Mouse (Mus musculus) frontal cortex, adult (tissue): ENCODE results near the gene Rffl.

ENCODE experiments used
- ATAC-seq: cut with Nextera tagmentation; 2 replicates; pipeline ENCODE4 v1.9.2; 2017; ENCODE audit warnings: mild to moderate bottlenecking, moderate library complexity, mixed read lengths; ENCODE audit not compliant: low TSS enrichment

Gene Rffl

GRCm38 (mm10) chr11:82764438-82764924, 106.5 kb downstream of the Rffl start:
- ATAC-seq, result peak; percentile 75

DNA sequence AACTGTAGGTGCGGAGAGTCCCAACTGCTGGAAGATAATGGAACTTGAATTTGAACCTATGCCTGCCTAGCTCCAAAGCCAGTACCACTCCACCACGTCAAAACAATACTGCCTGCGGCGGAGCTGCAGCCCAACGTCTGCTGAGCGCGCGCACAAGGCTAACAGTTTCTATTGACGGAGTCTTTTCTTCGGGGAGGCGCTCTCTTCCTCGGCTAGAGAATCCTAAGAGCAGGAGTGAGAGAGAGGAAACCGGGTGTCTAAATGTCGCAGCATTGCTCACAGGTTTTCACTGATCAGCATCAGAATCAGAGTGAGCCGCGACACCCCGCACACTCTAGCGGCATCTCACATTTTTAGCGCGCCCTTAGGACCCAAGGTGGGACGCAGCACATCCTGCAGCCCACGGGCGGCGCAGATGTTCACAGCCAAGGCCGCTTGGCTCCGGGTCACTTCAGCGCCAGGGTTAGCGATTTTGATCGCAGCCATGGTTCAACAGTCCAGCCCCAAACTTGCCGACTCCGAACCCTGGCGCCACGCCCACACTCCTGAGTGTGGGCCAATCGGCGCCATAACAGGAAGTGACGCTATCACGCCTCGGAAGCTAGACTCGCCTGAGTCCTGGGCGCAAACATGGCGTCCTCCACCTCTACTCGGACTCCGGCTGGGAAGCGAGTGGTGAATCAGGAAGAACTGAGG, 107.1 kb downstream of the Rffl start, which contains the start of the genes Cct6b and Zfp830:
Gene Cct6b (minus strand): TSS at position 580 of the 696 bp plus-strand sequence.
Gene Zfp830 (plus strand): TSS at position 604 of the 696 bp plus-strand sequence.
- peak; percentile 99 for ATAC-seq

DNA sequence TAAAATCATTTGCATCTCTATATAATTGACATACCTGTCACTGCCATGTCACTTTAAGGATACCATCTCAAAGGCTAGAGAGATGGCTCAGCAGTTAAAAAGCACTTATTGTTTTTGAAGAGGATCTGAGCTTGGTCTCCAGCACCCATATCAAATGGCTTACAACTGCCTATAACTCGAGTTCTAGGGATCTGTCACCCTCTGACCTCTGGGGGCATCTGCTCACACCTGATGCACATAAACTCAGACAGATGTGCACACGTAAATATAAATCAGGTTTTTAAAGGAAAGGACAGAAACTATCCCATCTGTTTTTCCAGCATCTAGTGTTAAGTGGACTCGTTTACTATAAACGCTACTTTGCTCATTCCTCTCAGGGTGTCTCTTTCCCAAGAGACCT, 107.7 kb downstream of the Rffl start:
- no peak for ATAC-seq

GRCm38 (mm10) chr11:82762286-82762829, 108.7 kb downstream of the Rffl start:
- ATAC-seq, result no peak

- no peak for ATAC-seq
Measured at GRCm38 (mm10) chr11:82755919-82756318, 115.1 kb downstream of the Rffl start.
